Mouse (Mus musculus) small intestine, adult 2 months (tissue): ENCODE results near the gene Zbtb8os.

Experiments used
- CTCF ChIP-seq: fragments of 200-500 bp; IDR thresholded peaks from 2 replicates; pipeline ENCODE4 v1.5.1; 2012; ENCODE audit warnings: low read depth, mild to moderate bottlenecking, control low read depth, inconsistent platforms, low read length, moderate library complexity, mixed read lengths; ENCODE audit not compliant: insufficient replicate concordance, insufficient read length; ENCODE audit errors: extremely low read depth
- POLR2A ChIP-seq: fragments of 200-500 bp; IDR thresholded peaks from 2 replicates; pipeline ENCODE4 v1.6.1; 2012; ENCODE audit warnings: low read depth, mild to moderate bottlenecking, control low read depth, inconsistent platforms, low read length, moderate library complexity

DNA sequence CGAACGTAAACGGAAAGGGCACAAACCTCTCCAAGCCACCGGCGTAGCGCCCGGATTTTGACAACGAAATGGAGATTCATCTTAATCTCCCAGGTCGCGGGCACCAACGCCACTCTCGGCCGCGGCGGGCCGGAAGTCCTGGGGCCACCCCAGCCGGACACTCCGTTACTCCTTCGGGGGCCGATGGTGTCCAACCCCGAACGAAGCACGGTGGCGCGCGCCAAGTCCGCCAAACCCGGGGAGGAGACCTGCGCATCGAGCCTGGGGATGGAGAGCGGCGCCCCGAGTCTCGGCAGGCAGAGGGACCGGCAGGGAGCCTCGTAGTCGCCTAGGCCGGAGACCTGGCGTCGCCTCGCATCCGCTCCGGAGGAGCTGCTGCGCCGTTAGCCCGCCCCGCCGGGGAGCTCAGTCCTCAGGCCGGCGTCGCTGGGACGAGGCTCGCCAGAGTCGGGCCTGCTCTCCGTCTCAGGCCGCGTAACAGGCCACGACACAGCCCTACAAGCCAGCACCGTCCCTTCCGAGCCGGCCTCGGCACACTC, 749 bp upstream of the Zbtb8os start:
- no peak for TF ChIP-seq CTCF
- TF ChIP-seq POLR2A: no peak
